In genomic region chr16:23332136-23332535, GRCm38 (mm10) we compare ENCODE assay signal across 26 mouse cellular contexts.
DNase-seq lines count a peak whose midpoint lies in the region; ATAC-seq and TF ChIP-seq lines count a peak whose summit lies in the region.
"Had no signal": no experiment of that assay in that cellular context is flagged by ENCODE, and none has a peak within 500 bp of the region (broad histone marks: within the 10 kb centered on the region; RNA-seq: fewer than 3 reads in every experiment).

No protein-coding gene starts in this region.

- H3K9me3 ChIP-seq in embryonic facial prominence, embryonic 11.5 days (replicated peaks; ENCODE audit: control insufficient read depth, low read length) = no peaks in the 10 kb centered on the region
- H3K9me3 ChIP-seq in embryonic facial prominence, embryonic 10.5 days = no peaks in the 10 kb centered on the region
- H3K9me3 ChIP-seq in heart, postnatal 0 days (replicated peaks; ENCODE audit: control insufficient read depth, low read length) = no peaks in the 10 kb centered on the region
- no peaks in the 10 kb centered on the region for H3K9me3 ChIP-seq in heart, embryonic 12.5 days (replicated peaks)
- H3K9me3 ChIP-seq in kidney, postnatal 0 days (replicated peaks; ENCODE audit: low read length) = no peaks in the 10 kb centered on the region
- H3K9me3 ChIP-seq: embryonic facial prominence, embryonic 12.5 days; limb, embryonic 12.5 days; midbrain, embryonic 13.5 days; neural tube, embryonic 13.5 days; stomach, embryonic 15.5 days had no signal

- no peaks in the 10 kb centered on the region for H3K27me3 ChIP-seq in embryonic facial prominence, embryonic 11.5 days (ENCODE audit: control insufficient read depth, insufficient read depth, low read length)
- no peaks in the 10 kb centered on the region for H3K27me3 ChIP-seq in embryonic facial prominence, embryonic 10.5 days (replicated peaks; ENCODE audit: low read depth, poor library complexity, severe bottlenecking)
- H3K27me3 ChIP-seq in heart, postnatal 0 days (ENCODE audit: control insufficient read depth, insufficient read depth, low read length) = no peaks in the 10 kb centered on the region
- no peaks in the 10 kb centered on the region for H3K27me3 ChIP-seq in heart, embryonic 12.5 days (replicated peaks)
- no peaks in the 10 kb centered on the region for H3K27me3 ChIP-seq in kidney, postnatal 0 days (ENCODE audit: insufficient read depth, low read length)
- H3K27me3 ChIP-seq: CH12.LX; embryonic facial prominence, embryonic 12.5 days; limb, embryonic 12.5 days; midbrain, embryonic 13.5 days; neural tube, embryonic 13.5 days; stomach, embryonic 15.5 days had no signal

- peak; percentile 30 for DNase-seq in embryonic facial prominence, embryonic 11.5 days (ENCODE audit: low spot score)
- no peak for DNase-seq in embryonic facial prominence, embryonic 10.5 days (ENCODE audit: low spot score)
- DNase-seq in heart, postnatal 0 days (ENCODE audit: low spot score) = peak; percentile 25
- DNase-seq in kidney, postnatal 0 days (ENCODE audit: low spot score) = peak; percentile 52
- DNase-seq in kidney, adult 9 months = no peak
- peak; percentile 53 for DNase-seq in retina, postnatal 1 day
- no peak for DNase-seq in retina, embryonic 14.5 days (ENCODE audit: low spot score)
- DNase-seq: adrenal gland, adult 2 months; adrenal gland, postnatal 36 days; cerebellum, adult 2 months; cerebellum, postnatal 14 days; heart, postnatal 14 days; lung, postnatal 4 days; right cerebral cortex, postnatal 25 days had no signal

- H3K4me2 ChIP-seq in embryonic facial prominence, embryonic 11.5 days (ENCODE audit: low read depth, low read length) = no peak overlapping the region
- H3K4me2 ChIP-seq in heart, postnatal 0 days (ENCODE audit: low read depth, low read length) = no peak overlapping the region
- no peak overlapping the region for H3K4me2 ChIP-seq in heart, embryonic 12.5 days
- no peak overlapping the region for H3K4me2 ChIP-seq in kidney, postnatal 0 days (ENCODE audit: low read length)
- H3K4me2 ChIP-seq: embryonic facial prominence, embryonic 12.5 days; limb, embryonic 12.5 days; midbrain, embryonic 13.5 days; neural tube, embryonic 13.5 days; stomach, embryonic 15.5 days had no signal

- H3K9ac ChIP-seq in embryonic facial prominence, embryonic 11.5 days (replicated peaks; ENCODE audit: low read length) = no peak overlapping the region
- no peak overlapping the region for H3K9ac ChIP-seq in heart, postnatal 0 days (replicated peaks; ENCODE audit: low read depth, low read length)
- H3K9ac ChIP-seq in heart, embryonic 12.5 days = no peak overlapping the region
- no peak overlapping the region for H3K9ac ChIP-seq in kidney, postnatal 0 days (ENCODE audit: low read depth, low read length)
- H3K9ac ChIP-seq: embryonic facial prominence, embryonic 12.5 days; limb, embryonic 12.5 days; midbrain, embryonic 13.5 days; neural tube, embryonic 13.5 days; stomach, embryonic 15.5 days had no signal

- H3K4me3 ChIP-seq in embryonic facial prominence, embryonic 11.5 days (ENCODE audit: low read depth, low read length) = no peak overlapping the region
- no peak overlapping the region for H3K4me3 ChIP-seq in embryonic facial prominence, embryonic 10.5 days
- H3K4me3 ChIP-seq in heart, postnatal 0 days (ENCODE audit: low read depth, low read length) = no peak overlapping the region
- no peak overlapping the region for H3K4me3 ChIP-seq in heart, embryonic 12.5 days
- H3K4me3 ChIP-seq in kidney, postnatal 0 days (replicated peaks; ENCODE audit: low read depth, low read length) = no peak overlapping the region
- H3K4me3 ChIP-seq: embryonic facial prominence, embryonic 12.5 days; layer of hippocampus, adult 2 months; left cerebral cortex, adult 2 months; limb, embryonic 12.5 days; midbrain, embryonic 13.5 days; neural tube, embryonic 13.5 days; stomach, embryonic 15.5 days had no signal

- no peak overlapping the region for H3K27ac ChIP-seq in embryonic facial prominence, embryonic 11.5 days (replicated peaks; ENCODE audit: low read depth, low read length)
- no peak overlapping the region for H3K27ac ChIP-seq in embryonic facial prominence, embryonic 10.5 days (replicated peaks)
- no peak overlapping the region for H3K27ac ChIP-seq in heart, postnatal 0 days (ENCODE audit: low read depth)
- no peak overlapping the region for H3K27ac ChIP-seq in heart, embryonic 12.5 days (ENCODE audit: poor library complexity, severe bottlenecking)
- H3K27ac ChIP-seq in kidney, postnatal 0 days = no peak overlapping the region
- H3K27ac ChIP-seq: embryonic facial prominence, embryonic 12.5 days; layer of hippocampus, adult 2 months; left cerebral cortex, adult 2 months; limb, embryonic 12.5 days; midbrain, embryonic 13.5 days; neural tube, embryonic 13.5 days; stomach, embryonic 15.5 days had no signal

- 53% methylated on average over 2 of the region's 2 CpGs for WGBS in embryonic facial prominence, embryonic 11.5 days
- WGBS in embryonic facial prominence, embryonic 10.5 days = 68% methylated on average over 2 of the region's 2 CpGs
- WGBS in heart, postnatal 0 days = 48% methylated on average over 2 of the region's 2 CpGs
- 39% methylated on average over 2 of the region's 2 CpGs for WGBS in heart, embryonic 12.5 days
- 32% methylated on average over 2 of the region's 2 CpGs for WGBS in kidney, postnatal 0 days

- ATAC-seq in embryonic facial prominence, embryonic 11.5 days (replicated peaks; ENCODE audit: insufficient number of reproducible peaks, low FRiP score, low TSS enrichment, low read depth) = no peak
- ATAC-seq in heart, postnatal 0 days (ENCODE audit: insufficient read depth, low read depth) = peak; percentile 14; the same call in 1 of the 2 replicates
- ATAC-seq in heart, embryonic 12.5 days (ENCODE audit: insufficient number of reproducible peaks, low FRiP score) = no peak
- no peak for ATAC-seq in kidney, postnatal 0 days (replicated peaks; ENCODE audit: low FRiP score, low read depth)
- ATAC-seq: activated CD4-positive, CD25-positive, alpha-beta regulatory T cell, adult 4 months; forebrain, embryonic 14.5 days; hindbrain, embryonic 16.5 days; midbrain, embryonic 13.5 days had no signal

- TF ChIP-seq CTCF in heart, postnatal 0 days (IDR thresholded peaks at IDR 0.05; ENCODE audit: low read depth) = no peak
- no peak for TF ChIP-seq CTCF in kidney, postnatal 0 days (IDR thresholded peaks at IDR 0.05; ENCODE audit: low read depth)

- no peaks in the 10 kb centered on the region for H3K36me3 ChIP-seq in embryonic facial prominence, embryonic 11.5 days (replicated peaks; ENCODE audit: control insufficient read depth, insufficient read depth, low read depth, low read length)
- peaks cover 66% of the 10 kb centered on the region for H3K36me3 ChIP-seq in embryonic facial prominence, embryonic 10.5 days (replicated peaks)
- no peaks in the 10 kb centered on the region for H3K36me3 ChIP-seq in heart, postnatal 0 days (replicated peaks; ENCODE audit: control insufficient read depth, insufficient read depth, low read length)
- no peaks in the 10 kb centered on the region; the same call in 1 of the 2 replicates for H3K36me3 ChIP-seq in heart, embryonic 12.5 days
- no peaks in the 10 kb centered on the region for H3K36me3 ChIP-seq in kidney, postnatal 0 days (ENCODE audit: insufficient read depth, low read length)
- H3K36me3 ChIP-seq: stomach, embryonic 15.5 days had no signal

- no peaks in the 10 kb centered on the region for H3K4me1 ChIP-seq in embryonic facial prominence, embryonic 11.5 days (ENCODE audit: control insufficient read depth, insufficient read depth, low read length)
- peaks cover 5% of the 10 kb centered on the region; the same call in 1 of the 2 replicates for H3K4me1 ChIP-seq in embryonic facial prominence, embryonic 10.5 days
- no peaks in the 10 kb centered on the region for H3K4me1 ChIP-seq in heart, postnatal 0 days (ENCODE audit: control insufficient read depth, insufficient read depth)
- H3K4me1 ChIP-seq in heart, embryonic 12.5 days (replicated peaks) = peaks cover 12% of the 10 kb centered on the region
- no peaks in the 10 kb centered on the region for H3K4me1 ChIP-seq in kidney, postnatal 0 days (replicated peaks; ENCODE audit: insufficient read depth, low read length)
- H3K4me1 ChIP-seq: embryonic facial prominence, embryonic 12.5 days; limb, embryonic 12.5 days; neural tube, embryonic 13.5 days; stomach, embryonic 15.5 days had no signal

- TF ChIP-seq EP300 in heart, postnatal 0 days (IDR thresholded peaks at IDR 0.05; ENCODE audit: low read depth) = peak; percentile 43; the same call in 1 of the 2 replicates

Comparison
In these comparisons a context has a peak if more than half of its experiments do, and no peak if none do; other contexts are left out.
1. DNase-seq: peak in embryonic facial prominence, embryonic 11.5 days (single experiment), heart, postnatal 0 days (single experiment), kidney, postnatal 0 days (single experiment) and retina, postnatal 1 day (single experiment); none in embryonic facial prominence, embryonic 10.5 days (single experiment), kidney, adult 9 months (single experiment) and retina, embryonic 14.5 days (single experiment).